Mouse (Mus musculus) layer of hippocampus, adult 8-10 months (tissue): ENCODE measurements around the gene Litaf. TPM values are rescaled to one million over a fixed set of nuclear protein-coding genes. Genes with fewer than 3 reads are reported as not detected.

ENCODE experiments used
- DNase-seq, 2 experiments: peaks; one replicate each; pipeline ENCODE4 v3.0.0; 2022; ENCODE audit warnings: low spot score in 2 of 2
- microRNA-seq, 2 experiments: library from miRNA; unstranded; fragments of <30 nt; microRNA quantifications; one replicate each; pipeline ENCODE4 v1.2.0; 2022
- total RNA-seq, 4 experiments: library from RNA; stranded (reverse); gene quantifications; 2 replicates each; pipeline ENCODE4 v1.2.4; 2022

Gene Litaf
- total RNA-seq, 4 experiments from 2014 or later = 12.2 to 37.8 (median 21.5) TPM

DNA sequence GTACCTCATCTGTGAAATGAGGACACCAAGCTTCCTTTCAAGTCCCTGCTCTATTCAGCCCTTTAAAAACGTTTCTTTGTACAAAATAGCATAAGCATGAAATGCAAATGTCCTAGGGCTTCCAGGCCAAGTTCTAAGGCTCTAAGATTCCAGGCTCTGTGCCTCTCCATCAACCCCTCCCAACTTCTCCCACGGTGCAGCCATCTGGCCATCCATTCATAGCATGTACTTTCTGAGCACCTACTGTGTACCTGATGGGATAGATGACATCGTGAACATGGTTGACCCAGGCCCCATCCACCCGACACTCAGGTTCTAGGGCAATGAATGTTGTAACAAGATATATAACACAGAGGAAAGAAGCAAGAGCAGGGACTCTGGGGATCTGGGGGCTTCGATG is 142.4 kb downstream of the Litaf start:
- DNase-seq = no peak

DNA sequence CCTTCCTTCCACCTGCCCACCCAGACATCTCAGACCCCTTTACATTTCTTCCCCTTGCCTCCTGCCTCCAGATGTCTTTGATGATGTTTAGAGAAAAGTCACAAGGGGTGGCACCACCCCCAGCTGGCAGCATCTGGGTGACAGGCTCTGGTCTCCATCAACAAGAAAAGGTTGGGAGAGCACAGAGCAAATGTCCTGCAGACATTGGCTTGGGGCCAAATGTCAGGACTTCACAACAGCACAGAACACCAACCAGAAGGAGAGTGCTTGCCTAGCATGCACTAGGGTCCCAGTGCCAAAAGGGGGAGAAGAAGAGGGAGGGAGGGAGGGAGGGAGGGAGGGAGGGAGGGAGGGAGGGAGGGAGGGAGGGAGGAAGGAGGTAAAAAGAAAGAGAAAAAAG is 146.1 kb downstream of the Litaf start:
- no peak for DNase-seq

DNA sequence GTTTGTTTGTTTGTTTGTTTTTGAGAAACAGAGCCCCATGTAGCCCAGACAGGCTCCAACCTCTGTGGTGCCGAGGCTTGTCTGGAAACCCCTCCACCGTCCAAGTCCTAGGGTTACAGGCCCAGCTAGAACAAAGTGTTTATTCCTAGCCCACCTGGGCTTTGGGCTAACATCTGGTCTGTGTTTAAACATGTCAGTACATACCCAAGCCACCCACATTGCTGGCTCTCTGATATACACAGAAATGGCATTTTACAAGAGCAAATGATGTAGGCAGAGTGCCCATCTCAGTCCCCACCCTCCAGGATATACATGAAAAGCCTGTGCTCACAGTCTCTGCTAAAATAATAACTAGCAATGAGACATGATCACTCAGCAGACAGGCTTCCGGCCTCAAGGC is 149.7 kb downstream of the Litaf start:
- DNase-seq = no peak

DNA sequence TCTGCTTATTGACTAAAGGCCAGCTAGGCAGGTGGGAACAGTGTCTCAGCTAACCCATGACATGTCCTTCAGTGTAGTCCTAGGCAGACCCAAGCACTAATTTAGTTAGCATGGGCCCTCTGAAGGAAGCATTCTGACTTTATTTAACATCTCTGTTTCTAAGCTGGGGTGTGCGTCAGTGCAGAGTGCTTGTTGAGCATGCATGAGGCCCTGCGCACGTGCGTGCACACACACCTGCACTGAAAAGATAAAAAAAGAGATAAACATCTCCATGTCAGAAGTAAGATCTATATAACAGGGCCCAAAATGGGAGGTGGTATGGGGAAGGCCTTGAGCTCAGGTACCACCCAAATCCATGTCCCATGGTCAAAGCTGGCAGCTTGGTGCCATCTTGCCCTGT is 150.9 kb downstream of the Litaf start:
- no peak for DNase-seq

DNA sequence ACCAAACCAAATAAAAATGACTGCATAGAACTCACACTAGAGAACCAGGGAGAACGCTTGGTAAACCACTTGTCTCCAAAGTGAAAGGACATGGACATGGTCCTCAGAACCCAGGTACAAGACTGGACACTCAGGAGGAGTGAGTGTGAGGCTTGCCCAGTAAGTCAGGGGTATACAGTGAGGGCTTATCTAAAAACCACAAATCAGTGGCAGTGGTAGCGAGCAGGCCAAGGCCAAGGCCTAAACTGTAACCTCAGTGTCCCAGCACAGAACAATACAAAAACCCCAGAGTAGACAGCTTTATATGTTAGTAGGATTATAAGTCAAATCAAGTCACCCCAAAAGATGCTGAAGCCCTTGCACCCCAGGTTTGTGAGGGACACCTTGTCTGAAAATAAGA is 154.9 kb downstream of the Litaf start:
- DNase-seq = no peak

DNA sequence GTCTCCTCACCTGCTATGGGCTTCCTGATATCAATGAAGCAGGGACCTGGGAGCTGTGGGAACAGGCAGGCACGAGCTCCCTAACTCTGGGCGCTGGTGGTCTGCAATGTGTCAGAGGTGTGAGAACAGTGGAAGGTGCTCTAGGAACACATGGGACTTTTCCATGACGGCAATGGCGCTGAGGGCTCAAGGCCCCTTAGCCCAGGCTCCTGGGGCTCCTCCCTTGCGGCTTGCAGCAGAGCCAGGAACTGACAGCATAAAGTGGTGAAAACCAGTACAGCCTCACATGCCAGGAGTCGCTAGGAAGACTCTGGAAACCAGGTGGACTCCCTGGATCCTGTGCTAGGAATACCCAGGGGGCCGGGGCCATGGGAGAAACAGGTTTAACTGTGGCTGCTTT is 155.4 kb downstream of the Litaf start:
- DNase-seq = no peak

Small RNA genes lying within 50 kb of the gene (microRNA-seq; reads per million reads assigned to microRNA genes)
- 0 reads per million in 2 experiments for gene Gm26268

Other genes with a start within 250 kb of the Litaf start
- under 1 TPM; 0.10 to 0.37 (median 0.25) TPM for gene Rmi2, start 231.1 kb downstream of the Litaf start, total RNA-seq
- 100 to 1,000 TPM; 137 to 163 (median 148) TPM for gene Snn, start 5.2 kb downstream of the Litaf start, total RNA-seq
- 10 to 100 TPM; 27.5 to 31.0 (median 29.2) TPM for gene Txndc11, start 68.5 kb upstream of the Litaf start, total RNA-seq
- gene Zc3h7a, start 110.2 kb upstream of the Litaf start, total RNA-seq = 100 to 1,000 TPM in 1 of 4 experiments, 10 to 100 TPM in 3; 72.6 to 102 (median 80.1) TPM
- 10 to 100 TPM; 53.9 to 58.9 (median 55.8) TPM for gene Rsl1d1, start 137.2 kb upstream of the Litaf start, total RNA-seq
- 10 to 100 TPM; 81.2 to 88.4 (median 85.3) TPM for gene Gspt1, start 188.2 kb upstream of the Litaf start, total RNA-seq
- under 1 TPM in 3 of 4 experiments, not detected in 1; 0.57 to 0.96 (median 0.68) TPM for gene Tnfrsf17, start 247.7 kb upstream of the Litaf start, total RNA-seq